Mouse (Mus musculus): Measurements from ENCODE around the gene Stox1.

Gene Stox1

GRCm38 (mm10) chr10:62664963-62665590 is 60.9 kb downstream of the Stox1 start:
- peak; percentile 66 to 75 for DNase-seq

GRCm38 (mm10) chr10:62664171-62664570 is 61.8 kb downstream of the Stox1 start:
- no peak for DNase-seq

GRCm38 (mm10) chr10:62656711-62657110 is 69.2 kb downstream of the Stox1 start:
- no peak for DNase-seq

GRCm38 (mm10) chr10:62651961-62652360 is 74.0 kb downstream of the Stox1 start:
- no peak for DNase-seq

GRCm38 (mm10) chr10:62650881-62651810 is 74.8 kb downstream of the Stox1 start, which contains the start of gene Ddx50:
Ddx50 (minus strand) TSS chr10:62651218.
- peak; percentile 98 to 99 for DNase-seq

- no peak for DNase-seq
Measured at GRCm38 (mm10) chr10:62650358-62650782, 75.6 kb downstream of the Stox1 start.

Data from kidney, postnatal 4 days (tissue).